Mouse (Mus musculus) 3T3-L1 (cell line): ENCODE measurements around the gene Gamt.
"Not testable (repeated sequence)": the region's sequence is repeated elsewhere in the genome, so short reads cannot be mapped to it uniquely, and the experiment has no call there.

Experiments
- DNase-seq: peaks from one replicate; pipeline ENCODE4 v3.0.0-alpha.2; 2015; ENCODE audit warnings: low read depth, low spot score

The Gamt gene

DNA sequence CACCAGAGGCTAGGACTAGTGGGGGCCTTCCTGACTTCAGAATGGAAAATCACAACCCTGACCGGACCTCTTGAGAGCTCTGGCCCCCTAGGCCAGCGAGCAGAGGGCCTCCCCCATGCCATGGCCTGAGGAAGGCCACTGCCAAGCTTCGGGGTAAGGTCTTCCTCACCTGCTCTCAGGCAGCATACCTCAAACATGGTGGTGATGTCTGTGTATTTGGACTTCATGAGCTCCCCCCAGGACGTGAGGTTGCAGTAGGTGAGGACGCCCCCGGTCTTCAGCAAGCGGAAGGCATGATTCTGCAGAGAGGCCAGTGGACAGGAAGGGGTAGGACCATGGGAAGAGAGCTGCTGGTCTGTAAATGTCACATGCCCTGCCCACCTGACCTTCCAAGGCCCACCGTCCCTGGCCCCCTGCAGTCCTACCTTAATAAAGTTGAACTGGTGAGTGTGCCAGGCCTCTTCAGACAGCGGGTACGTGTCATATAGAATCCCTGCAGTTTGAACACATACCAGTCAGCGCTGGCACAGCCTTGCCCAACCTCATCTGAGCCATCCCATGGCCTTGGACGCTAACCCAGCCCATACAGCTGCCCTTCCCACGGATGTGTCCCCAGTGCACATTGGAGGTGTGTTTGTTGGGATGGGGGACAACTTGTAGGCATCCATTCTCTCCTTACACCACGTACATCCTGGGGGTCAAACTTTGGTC is 1.9 kb downstream of the Gamt start:
- no peak for DNase-seq

- no peak for DNase-seq
Measured at GRCm38 (mm10) chr10:80257936-80258335, 2.9 kb downstream of the Gamt start.

- DNase-seq, result peak; percentile 39
Measured at GRCm38 (mm10) chr10:80255881-80256535, 4.8 kb downstream of the Gamt start.

- no peak for DNase-seq
Measured at GRCm38 (mm10) chr10:80254331-80255297, 6.2 kb downstream of the Gamt start.

- no peak for DNase-seq
Measured at GRCm38 (mm10) chr10:80253551-80253950, 7.3 kb downstream of the Gamt start.

DNA sequence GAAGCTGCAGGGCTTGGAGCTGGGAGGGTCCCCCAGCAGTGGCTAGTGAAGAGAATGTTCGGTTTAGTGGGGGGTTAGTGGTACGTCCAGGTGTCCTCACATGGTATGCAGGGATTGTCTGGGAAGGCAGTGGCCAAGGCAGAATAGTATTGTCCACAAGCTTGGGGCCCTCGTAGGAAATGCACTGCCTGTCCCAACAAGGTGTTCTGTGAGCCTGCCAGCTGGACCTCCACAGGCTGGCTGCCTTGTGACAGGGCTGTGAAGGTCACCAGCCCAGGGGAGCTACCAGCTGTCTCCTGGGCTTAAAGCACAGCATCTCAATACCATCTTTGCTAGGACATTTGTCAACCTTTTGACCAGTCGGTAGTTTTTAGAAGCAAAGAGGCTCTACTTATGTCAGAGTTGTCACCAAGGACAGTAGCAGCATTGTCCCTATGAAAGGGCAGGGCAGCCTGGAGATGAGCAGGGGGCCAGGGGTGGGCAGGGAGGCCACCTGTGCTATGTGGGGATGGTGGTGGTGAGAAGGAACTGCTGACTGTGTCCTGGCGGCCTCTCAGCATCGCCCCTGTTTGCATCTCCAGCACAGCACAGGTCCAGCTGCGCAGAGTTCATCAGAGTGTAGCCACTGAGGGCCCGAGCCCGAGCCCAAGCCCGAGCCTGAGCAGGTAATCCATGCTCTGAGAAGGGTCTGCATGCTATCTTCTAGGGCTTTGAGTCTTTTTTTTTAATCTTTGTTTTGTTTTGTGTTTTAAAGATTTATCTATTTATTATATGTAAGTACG is 8.1 kb downstream of the Gamt start:
- DNase-seq, result no peak

- no peak for DNase-seq
Measured at GRCm38 (mm10) chr10:80252011-80252410, 8.8 kb downstream of the Gamt start.

- no peak for DNase-seq
Measured at GRCm38 (mm10) chr10:80250573-80250972, 10.2 kb downstream of the Gamt start.

- DNase-seq, result no peak
Measured at GRCm38 (mm10) chr10:80250059-80250458, 10.8 kb downstream of the Gamt start.

GRCm38 (mm10) chr10:80248971-80249640 is 11.7 kb downstream of the Gamt start, which contains the start of gene Ndufs7:
Ndufs7 (plus strand) TSS chr10:80249121.
- peak; percentile 93 for DNase-seq

DNA sequence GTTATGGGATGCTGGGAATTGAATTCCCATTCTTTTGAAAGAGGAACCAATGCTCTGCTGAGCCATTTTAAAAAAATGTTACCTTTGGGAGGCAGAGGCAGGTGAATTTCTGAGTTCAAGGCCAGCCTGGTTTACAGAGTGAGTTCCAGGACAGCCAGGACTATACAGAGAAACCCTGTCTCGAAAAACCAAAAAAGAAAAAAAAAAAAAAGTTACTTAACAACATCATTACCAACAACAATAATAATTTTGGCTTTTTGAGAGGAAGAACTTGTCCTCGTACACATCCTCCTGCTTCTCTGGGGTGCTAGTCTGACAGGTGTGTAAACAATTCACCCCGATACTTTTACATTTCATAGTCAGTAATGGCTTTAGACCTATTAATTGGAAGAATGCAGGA is 12.4 kb downstream of the Gamt start:
- DNase-seq, result not testable (repeated sequence)

DNA sequence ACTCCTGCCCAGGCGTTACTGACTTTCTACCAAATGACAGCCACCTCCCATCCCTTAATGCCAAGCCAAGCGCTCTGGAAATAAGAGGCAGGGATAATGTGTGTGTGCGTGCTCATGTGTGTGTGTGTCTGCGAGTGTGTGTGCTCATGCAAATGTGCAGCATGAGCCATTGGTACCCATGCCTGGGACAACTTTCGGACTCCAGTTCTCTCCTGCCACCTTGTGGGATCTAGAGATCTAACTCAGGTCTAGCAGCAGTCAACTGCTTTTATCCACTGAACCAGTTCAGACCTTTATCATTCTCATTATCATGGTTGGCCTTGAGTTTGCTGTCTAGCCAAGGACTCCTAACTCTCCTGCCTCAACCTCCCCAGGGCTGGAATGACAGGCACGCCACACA is 13.0 kb downstream of the Gamt start:
- peak; percentile 70 for DNase-seq

- peak; percentile 93 for DNase-seq
Measured at GRCm38 (mm10) chr10:80245600-80245999, 15.2 kb downstream of the Gamt start.

DNA sequence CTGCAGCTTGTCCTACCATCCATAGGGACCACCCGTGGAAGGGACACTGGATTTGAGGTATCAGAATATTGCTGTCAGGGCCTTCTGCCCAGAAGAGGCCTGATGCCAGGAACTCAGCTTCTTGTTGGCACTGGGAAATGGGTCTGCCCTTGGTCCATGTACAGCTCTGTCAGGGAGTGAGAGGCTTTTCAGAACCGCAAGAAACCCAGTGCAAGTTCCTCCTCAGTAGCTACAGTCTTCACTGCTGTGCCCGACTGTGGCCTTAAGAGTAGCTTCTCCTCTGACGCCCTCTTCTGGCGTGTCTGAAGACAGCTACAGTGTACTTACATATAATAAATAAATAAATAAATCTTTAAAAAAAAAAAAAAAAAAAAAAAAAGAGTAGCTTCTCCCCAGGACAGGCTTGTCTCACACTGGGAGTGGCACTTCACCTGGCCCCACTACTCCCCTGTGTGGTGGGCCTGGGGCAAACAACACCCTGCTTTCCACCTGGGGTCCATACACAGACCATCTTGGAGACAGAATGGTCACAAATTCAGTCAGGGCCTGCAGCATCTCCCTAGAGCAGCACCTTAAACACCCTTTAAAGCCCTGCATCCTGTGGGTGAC is 15.9 kb downstream of the Gamt start:
- peak; percentile 73 for DNase-seq

- DNase-seq, result no peak
Measured at GRCm38 (mm10) chr10:80242607-80243006, 18.2 kb downstream of the Gamt start.

DNA sequence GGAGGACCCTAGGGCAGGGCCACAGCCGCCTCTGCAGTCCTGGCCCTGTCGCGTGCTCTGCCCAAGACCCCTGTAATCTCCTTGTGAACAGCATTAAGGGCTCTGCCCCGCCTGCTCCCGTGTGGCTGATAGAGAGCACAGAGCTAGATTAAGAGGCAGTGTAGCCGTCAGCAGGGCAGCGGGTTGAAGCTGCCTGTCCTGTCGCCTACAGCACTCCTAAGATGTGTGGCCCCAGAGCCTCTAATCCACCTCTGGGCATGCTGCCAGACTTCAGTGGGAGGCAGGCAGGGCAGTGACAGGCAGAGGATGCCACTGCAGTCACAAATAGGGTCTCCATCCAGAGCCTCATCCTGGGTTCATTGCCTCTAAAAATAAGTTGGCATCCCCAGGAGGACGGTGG is 18.7 kb downstream of the Gamt start:
- no peak for DNase-seq

GRCm38 (mm10) chr10:80239791-80240190 is 21.0 kb downstream of the Gamt start:
- no peak for DNase-seq

- DNase-seq, result no peak
Measured at GRCm38 (mm10) chr10:80238306-80238705, 22.5 kb downstream of the Gamt start.

- DNase-seq, result no peak
Measured at GRCm38 (mm10) chr10:80237020-80237419, 23.8 kb downstream of the Gamt start.

DNA sequence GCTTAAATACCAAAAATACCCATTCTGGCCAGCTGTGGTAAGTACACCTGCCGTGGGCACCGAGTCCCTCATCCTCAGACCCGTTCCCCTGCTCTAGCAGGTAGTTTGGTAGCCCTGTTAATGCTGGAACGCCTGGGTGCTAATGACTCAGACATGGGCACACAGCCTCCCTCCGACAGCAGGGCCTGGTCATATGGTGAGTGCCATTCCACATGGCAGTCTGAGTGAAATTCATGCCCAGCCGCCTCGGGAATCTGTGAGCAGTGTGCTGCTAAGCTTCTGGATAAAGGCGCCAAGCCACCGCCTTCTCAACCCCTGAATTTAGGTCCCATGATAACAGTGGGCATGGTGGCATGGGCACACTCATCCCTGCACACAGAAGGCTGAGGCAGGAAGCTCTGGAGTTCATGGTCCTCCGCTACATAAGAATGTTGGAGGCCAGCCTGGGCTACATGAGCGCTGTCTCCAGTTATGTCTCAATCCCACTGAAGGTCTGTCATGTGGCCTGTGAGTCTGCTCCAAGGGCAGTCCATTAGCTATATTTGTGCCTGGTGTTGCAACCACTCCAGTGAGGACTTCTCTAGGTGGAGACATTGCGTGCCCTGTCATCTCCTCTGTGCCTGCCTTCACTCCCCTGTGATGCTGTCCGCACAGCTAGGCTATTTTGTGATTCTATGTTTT is 24.5 kb downstream of the Gamt start:
- DNase-seq, result no peak
